Mouse (Mus musculus) erythroid progenitor cell, adult 5-6 weeks (primary cell): ENCODE measurements around the gene Tomt. TPM values are rescaled to one million over a fixed set of nuclear protein-coding genes. Genes with fewer than 3 reads are reported as not detected.
A peak's percentile ranks its signal among the peaks of the same experiment; 100 is the strongest.

Experiments used
- ATAC-seq: replicated peaks from 2 replicates; pipeline ENCODE4 v1.8.0; 2016; ENCODE audit warnings: moderate number of reproducible peaks, mild to moderate bottlenecking, moderate TSS enrichment, inconsistent platforms; ENCODE audit not compliant: poor library complexity, low FRiP score, severe bottlenecking
- total RNA-seq, 2 experiments: library from RNA; stranded (forward) in 1 of 2; stranded (reverse) in 1 of 2; fragments of 150-400 nt in 1 of 2; fragments of 186-747, 209-891 nt in 1 of 2; gene quantifications; 2 replicates each; pipeline versions ENCODE4 v1.2.3 to v1.2.4; 2015 to 2017; ENCODE audit warnings: low replicate concordance in 2 of 2

Tomt gene
- total RNA-seq, 2 experiments from 2014 or later: not detected

GRCm38 (mm10) chr7:101905561-101906286 is 435 bp downstream of the Tomt start, which contains the start of gene Lamtor1:
Gene Lamtor1 (plus strand): TSS chr7:101905904.
- peak; percentile 95 for ATAC-seq

- no peak for ATAC-seq
Measured at GRCm38 (mm10) chr7:101902846-101903245, 3.3 kb downstream of the Tomt start.

GRCm38 (mm10) chr7:101901969-101902368 is 4.2 kb downstream of the Tomt start:
- no peak for ATAC-seq

- ATAC-seq: no peak
Measured at GRCm38 (mm10) chr7:101900331-101901097, 5.6 kb downstream of the Tomt start.

GRCm38 (mm10) chr7:101896104-101897066 is 9.8 kb downstream of the Tomt start:
- ATAC-seq: peak; percentile 93

GRCm38 (mm10) chr7:101895695-101896094 is 10.5 kb downstream of the Tomt start:
- ATAC-seq: no peak

GRCm38 (mm10) chr7:101888460-101888859 is 17.7 kb downstream of the Tomt start:
- ATAC-seq: no peak

- no peak for ATAC-seq
Measured at GRCm38 (mm10) chr7:101886274-101886673, 19.9 kb downstream of the Tomt start.

GRCm38 (mm10) chr7:101884160-101884559 is 22.0 kb downstream of the Tomt start:
- no peak for ATAC-seq

GRCm38 (mm10) chr7:101882413-101883154 is 23.6 kb downstream of the Tomt start:
- ATAC-seq: no peak

- no peak for ATAC-seq
Measured at GRCm38 (mm10) chr7:101880855-101881254, 25.3 kb downstream of the Tomt start.

- ATAC-seq: no peak
Measured at GRCm38 (mm10) chr7:101875978-101876377, 30.2 kb downstream of the Tomt start.

GRCm38 (mm10) chr7:101871296-101871695 is 34.9 kb downstream of the Tomt start:
- no peak; the same call in 1 of the 2 replicates for ATAC-seq

GRCm38 (mm10) chr7:101870629-101871028 is 35.5 kb downstream of the Tomt start, which contains the start of gene Folr1:
Gene Folr1 (minus strand): TSS chr7:101870788.
- no peak for ATAC-seq

- ATAC-seq: no peak
Measured at GRCm38 (mm10) chr7:101869163-101869500, 37.0 kb downstream of the Tomt start.

- peak; percentile 64 for ATAC-seq
Measured at GRCm38 (mm10) chr7:101868241-101869162, 37.7 kb downstream of the Tomt start.

GRCm38 (mm10) chr7:101867482-101867881 is 38.7 kb downstream of the Tomt start:
- no peak for ATAC-seq
